Mouse (Mus musculus) liver, embryonic 14.5 days (tissue): ENCODE results near the gene Spag9.

Source experiments
- CTCF ChIP-seq: IDR thresholded peaks from 2 replicates; pipeline ENCODE4 v1.5.1; 2016; ENCODE audit warnings: antibody characterized with exemption, low read depth, control low read depth
- EP300 ChIP-seq: IDR thresholded peaks from 2 replicates; pipeline ENCODE4 v1.6.1; 2016; ENCODE audit warnings: antibody characterized with exemption, low read depth

- TF ChIP-seq EP300 = no peak
- TF ChIP-seq CTCF = no peak
These were observed 59.0 kb downstream of the Spag9 start for GRCm38 (mm10) chr11:94054901-94055300.
